Mouse (Mus musculus): ENCODE results near the gene Wdcp. TPM values are rescaled to one million over a fixed set of nuclear protein-coding genes. Genes with fewer than 3 reads are reported as not detected.

The Wdcp gene
- polyA plus RNA-seq, 1 experiment from 2014 or later = 8.8 TPM

- Histone ChIP-seq H3K9ac (ENCODE audit: low read depth, low read length) (no peak overlapping the region), H3K4me3 (ENCODE audit: low read depth, low read length) (no peak overlapping the region), H3K36me3 (ENCODE audit: control insufficient read depth, insufficient read depth) (peaks cover 16% of the 10 kb centered on the region), H3K4me2 (ENCODE audit: low read depth, low read length) (no peak overlapping the region), H3K9me3 (replicated peaks; ENCODE audit: control insufficient read depth, low read length) (no peaks in the 10 kb centered on the region), H3K4me1 (ENCODE audit: control insufficient read depth, low read depth, low read length) (no peaks in the 10 kb centered on the region), H3K27me3 (ENCODE audit: control insufficient read depth, insufficient read depth, low read depth, low read length) (no peaks in the 10 kb centered on the region), H3K27ac (ENCODE audit: low read length) (no peak overlapping the region)
- WGBS (ENCODE audit: insufficient replicate concordance) = 83% methylated on average over 3 of the region's 3 CpGs
- ATAC-seq (ENCODE audit: low read depth) = no peak
Observed at GRCm38 (mm10) chr12:4827256-4827655, 15.8 kb upstream of the Wdcp start.

- H3K27ac ChIP-seq (ENCODE audit: low read length) = no peak overlapping the region
- no peaks in the 10 kb centered on the region; the same call in 1 of the 2 replicates for H3K36me3 ChIP-seq (ENCODE audit: control insufficient read depth, insufficient read depth)
- 47% methylated on average over 4 of the region's 4 CpGs for WGBS (ENCODE audit: insufficient replicate concordance)
- H3K9ac ChIP-seq (ENCODE audit: low read depth, low read length) = no peak overlapping the region
- H3K4me1 ChIP-seq (ENCODE audit: control insufficient read depth, low read depth, low read length) = peaks cover 14% of the 10 kb centered on the region
- H3K27me3 ChIP-seq (ENCODE audit: control insufficient read depth, insufficient read depth, low read depth, low read length) = peaks cover 10% of the 10 kb centered on the region
- ATAC-seq (ENCODE audit: low read depth) = no peak
- H3K4me2 ChIP-seq (ENCODE audit: low read depth, low read length) = no peak overlapping the region
- no peak overlapping the region for H3K4me3 ChIP-seq (ENCODE audit: low read depth, low read length)
- no peaks in the 10 kb centered on the region for H3K9me3 ChIP-seq (replicated peaks; ENCODE audit: control insufficient read depth, low read length)
Observed at GRCm38 (mm10) chr12:4836959-4837358, 6.1 kb upstream of the Wdcp start.

- H3K4me1 ChIP-seq (ENCODE audit: control insufficient read depth, low read depth, low read length) = peaks cover 21% of the 10 kb centered on the region
- no peaks in the 10 kb centered on the region for H3K36me3 ChIP-seq (ENCODE audit: control insufficient read depth, insufficient read depth)
- ATAC-seq (ENCODE audit: low read depth) = no peak
- peak overlapping the region; percentile 73 for H3K4me3 ChIP-seq (ENCODE audit: low read depth, low read length)
- 19% methylated on average over 6 of the region's 6 CpGs for WGBS (ENCODE audit: insufficient replicate concordance)
- no peak overlapping the region for H3K27ac ChIP-seq (ENCODE audit: low read length)
- no peaks in the 10 kb centered on the region for H3K9me3 ChIP-seq (replicated peaks; ENCODE audit: control insufficient read depth, low read length)
- peak overlapping the region; percentile 96 for H3K4me2 ChIP-seq (ENCODE audit: low read depth, low read length)
- H3K27me3 ChIP-seq (ENCODE audit: control insufficient read depth, insufficient read depth, low read depth, low read length) = peaks cover 17% of the 10 kb centered on the region
- H3K9ac ChIP-seq (ENCODE audit: low read depth, low read length) = no peak overlapping the region
Observed at GRCm38 (mm10) chr12:4840010-4840409, 3.1 kb upstream of the Wdcp start.

- ATAC-seq (ENCODE audit: low read depth) = no peak
- peak overlapping the region; percentile 96 for H3K4me2 ChIP-seq (ENCODE audit: low read depth, low read length)
- 2% methylated on average over 11 of the region's 11 CpGs for WGBS (ENCODE audit: insufficient replicate concordance)
- no peak overlapping the region for H3K27ac ChIP-seq (ENCODE audit: low read length)
- H3K36me3 ChIP-seq (ENCODE audit: control insufficient read depth, insufficient read depth) = no peaks in the 10 kb centered on the region
- peak overlapping the region; percentile 73 for H3K4me3 ChIP-seq (ENCODE audit: low read depth, low read length)
- no peaks in the 10 kb centered on the region for H3K9me3 ChIP-seq (replicated peaks; ENCODE audit: control insufficient read depth, low read length)
- H3K4me1 ChIP-seq (ENCODE audit: control insufficient read depth, low read depth, low read length) = peaks cover 21% of the 10 kb centered on the region
- H3K9ac ChIP-seq (ENCODE audit: low read depth, low read length) = peak overlapping the region; percentile 67
- peaks cover 17% of the 10 kb centered on the region for H3K27me3 ChIP-seq (ENCODE audit: control insufficient read depth, insufficient read depth, low read depth, low read length)
Observed at GRCm38 (mm10) chr12:4840741-4841140, 2.4 kb upstream of the Wdcp start.

GRCm38 (mm10) chr12:4841392-4841887, 1.7 kb upstream of the Wdcp start, which contains the start of gene Fkbp1b:
TSS of gene Fkbp1b (minus strand) at chr12:4841591.
- Histone ChIP-seq H3K4me1 (ENCODE audit: control insufficient read depth, low read depth, low read length) (peaks cover 21% of the 10 kb centered on the region), H3K4me2 (ENCODE audit: low read depth, low read length) (peak within 1 kb of the TSS; percentile 96), H3K9ac (ENCODE audit: low read depth, low read length) (peak within 1 kb of the TSS; percentile 67), H3K36me3 (ENCODE audit: control insufficient read depth, insufficient read depth) (no peaks in the 10 kb centered on the region), H3K4me3 (ENCODE audit: low read depth, low read length) (peak within 1 kb of the TSS; percentile 73), H3K27ac (ENCODE audit: low read length) (no peak within 1 kb of the TSS), H3K9me3 (replicated peaks; ENCODE audit: control insufficient read depth, low read length) (no peaks in the 10 kb centered on the region), H3K27me3 (ENCODE audit: control insufficient read depth, insufficient read depth, low read depth, low read length) (peaks cover 17% of the 10 kb centered on the region)
- WGBS (ENCODE audit: insufficient replicate concordance) = under 1% methylated on average over 37 of the region's 37 CpGs
- ATAC-seq (ENCODE audit: low read depth) = peak; percentile 53

- no peaks in the 10 kb centered on the region for H3K36me3 ChIP-seq (ENCODE audit: control insufficient read depth, insufficient read depth)
- H3K27ac ChIP-seq (ENCODE audit: low read length) = no peak overlapping the region
- no peak overlapping the region for H3K4me3 ChIP-seq (ENCODE audit: low read depth, low read length)
- H3K9ac ChIP-seq (ENCODE audit: low read depth, low read length) = no peak overlapping the region
- 77% methylated on average over 8 of the region's 8 CpGs for WGBS (ENCODE audit: insufficient replicate concordance)
- no peaks in the 10 kb centered on the region for H3K9me3 ChIP-seq (replicated peaks; ENCODE audit: control insufficient read depth, low read length)
- ATAC-seq (ENCODE audit: low read depth) = no peak
- H3K4me1 ChIP-seq (ENCODE audit: control insufficient read depth, low read depth, low read length) = peaks cover 21% of the 10 kb centered on the region
- H3K27me3 ChIP-seq (ENCODE audit: control insufficient read depth, insufficient read depth, low read depth, low read length) = peaks cover 17% of the 10 kb centered on the region
- no peak overlapping the region for H3K4me2 ChIP-seq (ENCODE audit: low read depth, low read length)
Observed at GRCm38 (mm10) chr12:4842456-4842855, 647 bp upstream of the Wdcp start.

- Histone ChIP-seq H3K4me3 (ENCODE audit: low read depth, low read length) (peak overlapping the region; percentile 72), H3K27ac (ENCODE audit: low read length) (peak overlapping the region; percentile 22), H3K9me3 (replicated peaks; ENCODE audit: control insufficient read depth, low read length) (no peaks in the 10 kb centered on the region), H3K4me2 (ENCODE audit: low read depth, low read length) (peak overlapping the region; percentile 78), H3K9ac (ENCODE audit: low read depth, low read length) (peak overlapping the region; percentile 73), H3K4me1 (ENCODE audit: control insufficient read depth, low read depth, low read length) (peaks cover 21% of the 10 kb centered on the region), H3K27me3 (ENCODE audit: control insufficient read depth, insufficient read depth, low read depth, low read length) (peaks cover 17% of the 10 kb centered on the region), H3K36me3 (ENCODE audit: control insufficient read depth, insufficient read depth) (no peaks in the 10 kb centered on the region)
- WGBS (ENCODE audit: insufficient replicate concordance) = under 1% methylated on average over 12 of the region's 12 CpGs
- peak; percentile 61 for ATAC-seq (ENCODE audit: low read depth)
Observed at GRCm38 (mm10) chr12:4843741-4844140, 638 bp downstream of the Wdcp start.

GRCm38 (mm10) chr12:4856160-4856559, 13.1 kb downstream of the Wdcp start:
- no peak overlapping the region for H3K4me2 ChIP-seq (ENCODE audit: low read depth, low read length)
- H3K9me3 ChIP-seq (replicated peaks; ENCODE audit: control insufficient read depth, low read length) = no peaks in the 10 kb centered on the region
- ATAC-seq (ENCODE audit: low read depth) = no peak
- H3K27ac ChIP-seq (ENCODE audit: low read length) = no peak overlapping the region
- no peaks in the 10 kb centered on the region for H3K4me1 ChIP-seq (ENCODE audit: control insufficient read depth, low read depth, low read length)
- peaks cover 6% of the 10 kb centered on the region for H3K36me3 ChIP-seq (ENCODE audit: control insufficient read depth, insufficient read depth)
- H3K27me3 ChIP-seq (ENCODE audit: control insufficient read depth, insufficient read depth, low read depth, low read length) = no peaks in the 10 kb centered on the region
- WGBS (ENCODE audit: insufficient replicate concordance) = 85% methylated on average over 5 of the region's 5 CpGs
- H3K4me3 ChIP-seq (ENCODE audit: low read depth, low read length) = no peak overlapping the region
- H3K9ac ChIP-seq (ENCODE audit: low read depth, low read length) = no peak overlapping the region

GRCm38 (mm10) chr12:4856834-4857233, 13.7 kb downstream of the Wdcp start:
- no peak overlapping the region for H3K4me3 ChIP-seq (ENCODE audit: low read depth, low read length)

More at GRCm38 (mm10) chr12:4856834-4857233, 13.7 kb downstream of the Wdcp start:
- H3K27ac ChIP-seq (ENCODE audit: low read length) = no peak overlapping the region
- H3K9ac ChIP-seq (ENCODE audit: low read depth, low read length) = no peak overlapping the region
- 77% methylated on average over 2 of the region's 2 CpGs for WGBS (ENCODE audit: insufficient replicate concordance)
- H3K36me3 ChIP-seq (ENCODE audit: control insufficient read depth, insufficient read depth) = peaks cover 13% of the 10 kb centered on the region
- H3K4me2 ChIP-seq (ENCODE audit: low read depth, low read length) = no peak overlapping the region
- no peaks in the 10 kb centered on the region for H3K9me3 ChIP-seq (replicated peaks; ENCODE audit: control insufficient read depth, low read length)
- no peak for ATAC-seq (ENCODE audit: low read depth)
- no peaks in the 10 kb centered on the region for H3K27me3 ChIP-seq (ENCODE audit: control insufficient read depth, insufficient read depth, low read depth, low read length)
- H3K4me1 ChIP-seq (ENCODE audit: control insufficient read depth, low read depth, low read length) = no peaks in the 10 kb centered on the region
